Mouse (Mus musculus) 416B (cell line): ENCODE results near the gene Gphb5.
"Not testable (repeated sequence)": the region's sequence is repeated elsewhere in the genome, so short reads cannot be mapped to it uniquely, and the experiment has no call there.

Experiments used
- DNase-seq: peaks from one replicate; pipeline ENCODE4 v3.0.0; 2011; ENCODE audit warnings: low read depth

The Gphb5 gene

GRCm38 (mm10) chr12:75416681-75417080 is at the start of gene Gphb5:
Gphb5 (minus strand) TSS chr12:75416781.
- no peak for DNase-seq

GRCm38 (mm10) chr12:75466206-75466605 is 49.6 kb upstream of the Gphb5 start:
- no peak for DNase-seq

GRCm38 (mm10) chr12:75464016-75464769 is 47.6 kb upstream of the Gphb5 start:
- DNase-seq: peak; percentile 60

GRCm38 (mm10) chr12:75460561-75460960 is 44.0 kb upstream of the Gphb5 start:
- peak; percentile 60 for DNase-seq

GRCm38 (mm10) chr12:75459656-75460055 is 43.1 kb upstream of the Gphb5 start:
- no peak for DNase-seq

- DNase-seq: peak; percentile 50
Measured at GRCm38 (mm10) chr12:75453441-75453840, 36.9 kb upstream of the Gphb5 start.

- DNase-seq: peak; percentile 68
Measured at GRCm38 (mm10) chr12:75453027-75453426, 36.4 kb upstream of the Gphb5 start.

- DNase-seq: no peak
Measured at GRCm38 (mm10) chr12:75450592-75450991, 34.0 kb upstream of the Gphb5 start.

GRCm38 (mm10) chr12:75450011-75450410 is 33.4 kb upstream of the Gphb5 start:
- DNase-seq: no peak

- DNase-seq: peak; percentile 74
Measured at GRCm38 (mm10) chr12:75449475-75449966, 32.9 kb upstream of the Gphb5 start.

GRCm38 (mm10) chr12:75448921-75449320 is 32.3 kb upstream of the Gphb5 start:
- DNase-seq: peak; percentile 91

GRCm38 (mm10) chr12:75446245-75446644 is 29.7 kb upstream of the Gphb5 start:
- peak; percentile 28 for DNase-seq

- not testable (repeated sequence) for DNase-seq
Measured at GRCm38 (mm10) chr12:75432400-75432799, 15.8 kb upstream of the Gphb5 start.

- DNase-seq: no peak
Measured at GRCm38 (mm10) chr12:75429685-75430396, 13.3 kb upstream of the Gphb5 start.

- no peak for DNase-seq
Measured at GRCm38 (mm10) chr12:75428719-75429118, 12.1 kb upstream of the Gphb5 start.

GRCm38 (mm10) chr12:75425882-75426281 is 9.3 kb upstream of the Gphb5 start:
- DNase-seq: peak; percentile 19

GRCm38 (mm10) chr12:75424817-75425216 is 8.2 kb upstream of the Gphb5 start:
- DNase-seq: no peak

- DNase-seq: no peak
Measured at GRCm38 (mm10) chr12:75424359-75424758, 7.8 kb upstream of the Gphb5 start.

GRCm38 (mm10) chr12:75414991-75415390 is 1.6 kb downstream of the Gphb5 start:
- DNase-seq: peak; percentile 21

GRCm38 (mm10) chr12:75412964-75413363 is 3.6 kb downstream of the Gphb5 start:
- no peak for DNase-seq

- no peak for DNase-seq
Measured at GRCm38 (mm10) chr12:75397077-75397476, 19.5 kb downstream of the Gphb5 start.

GRCm38 (mm10) chr12:75396616-75397015 is 20.0 kb downstream of the Gphb5 start:
- DNase-seq: no peak
